ENCODE assay signal across 14 mouse cellular contexts in genomic region chr2:166170173-166170572, GRCm38 (mm10). TPM values are rescaled to one million over a fixed set of nuclear protein-coding genes. Genes with fewer than 3 reads are reported as not detected.
DNase-seq lines count a peak whose midpoint lies in the region; ATAC-seq and TF ChIP-seq lines count a peak whose summit lies in the region.
"Had no signal": no experiment of that assay in that cellular context is flagged by ENCODE, and none has a peak within 500 bp of the region (broad histone marks: within the 10 kb centered on the region; RNA-seq: fewer than 3 reads in every experiment).

No protein-coding gene starts in this region.

- peaks cover 4% of the 10 kb centered on the region for H3K4me1 ChIP-seq in kidney, embryonic 16.5 days (ENCODE audit: insufficient read depth, low read length)
- peaks cover 4% of the 10 kb centered on the region; the same call in 1 of the 2 replicates for H3K4me1 ChIP-seq in kidney, embryonic 14.5 days (ENCODE audit: control insufficient read depth, insufficient read depth, low read length)
- peaks cover 97% of the 10 kb centered on the region for H3K4me1 ChIP-seq in E14TG2a.4 (replicated peaks; ENCODE audit: low read depth, low read length)
- peaks cover 71% of the 10 kb centered on the region for H3K4me1 ChIP-seq in embryonic facial prominence, embryonic 10.5 days
- H3K4me1 ChIP-seq in lung, postnatal 0 days (ENCODE audit: insufficient read depth, low read depth, low read length) = 0 out of 2 replicates have a peak, but pooled peaks cover 2% of the 10 kb centered on the region
- H3K4me1 ChIP-seq in liver, embryonic 12.5 days = no peaks in the 10 kb centered on the region
- H3K4me1 ChIP-seq in liver, postnatal 0 days (ENCODE audit: insufficient read depth) = no peaks in the 10 kb centered on the region; the same call in 1 of the 2 replicates
- H3K4me1 ChIP-seq: liver, embryonic 15.5 days had no signal

- TF ChIP-seq EP300 in lung, postnatal 0 days (IDR thresholded peaks at IDR 0.05) = no peak
- no peak for TF ChIP-seq EP300 in liver, postnatal 0 days (IDR thresholded peaks at IDR 0.05; ENCODE audit: low read depth)

- ATAC-seq in kidney, embryonic 16.5 days (ENCODE audit: low FRiP score, low TSS enrichment) = 0 out of 2 replicates have a peak, but pooled peaks have one; percentile 36
- ATAC-seq in kidney, embryonic 14.5 days (ENCODE audit: low FRiP score, low TSS enrichment) = no peak; the same call in 1 of the 2 replicates
- peak; percentile 77 for ATAC-seq in lung, postnatal 0 days
- no peak for ATAC-seq in liver, embryonic 12.5 days
- ATAC-seq in liver, postnatal 0 days = no peak
- ATAC-seq: forebrain, embryonic 15.5 days; midbrain, embryonic 16.5 days had no signal

- TF ChIP-seq CTCF in E14TG2a.4 (conservative IDR thresholded peaks at IDR 0.05; ENCODE audit: low read length) = no peak
- no peak for TF ChIP-seq CTCF in lung, postnatal 0 days (IDR thresholded peaks at IDR 0.05)
- TF ChIP-seq CTCF in liver, postnatal 0 days (IDR thresholded peaks at IDR 0.05; ENCODE audit: low read depth) = no peak

- no peak overlapping the region for H3K9ac ChIP-seq in kidney, embryonic 16.5 days (replicated peaks; ENCODE audit: low read length)
- H3K9ac ChIP-seq in kidney, embryonic 14.5 days (ENCODE audit: low read depth, low read length) = no peak overlapping the region
- no peak overlapping the region for H3K9ac ChIP-seq in lung, postnatal 0 days (replicated peaks; ENCODE audit: low read depth)
- no peak overlapping the region for H3K9ac ChIP-seq in liver, embryonic 12.5 days
- no peak overlapping the region for H3K9ac ChIP-seq in liver, postnatal 0 days (replicated peaks)
- H3K9ac ChIP-seq: forebrain, embryonic 15.5 days; liver, embryonic 15.5 days had no signal

- H3K9me3 ChIP-seq in kidney, embryonic 16.5 days (ENCODE audit: low read length) = no peaks in the 10 kb centered on the region
- H3K9me3 ChIP-seq in kidney, embryonic 14.5 days (ENCODE audit: control insufficient read depth, low read length) = no peaks in the 10 kb centered on the region
- no peaks in the 10 kb centered on the region for H3K9me3 ChIP-seq in E14TG2a.4 (ENCODE audit: low read length)
- H3K9me3 ChIP-seq in embryonic facial prominence, embryonic 10.5 days = no peaks in the 10 kb centered on the region
- no peaks in the 10 kb centered on the region for H3K9me3 ChIP-seq in lung, postnatal 0 days (ENCODE audit: low read length)
- H3K9me3 ChIP-seq in liver, embryonic 12.5 days (replicated peaks) = no peaks in the 10 kb centered on the region
- no peaks in the 10 kb centered on the region for H3K9me3 ChIP-seq in liver, postnatal 0 days (ENCODE audit: low read length)
- H3K9me3 ChIP-seq: forebrain, embryonic 15.5 days; liver, embryonic 15.5 days had no signal

- no peaks in the 10 kb centered on the region for H3K36me3 ChIP-seq in kidney, embryonic 16.5 days (ENCODE audit: insufficient read depth, low read length)
- no peaks in the 10 kb centered on the region for H3K36me3 ChIP-seq in kidney, embryonic 14.5 days (ENCODE audit: control insufficient read depth, insufficient read depth, low read length)
- H3K36me3 ChIP-seq in E14TG2a.4 (ENCODE audit: insufficient read depth, low read length) = no peaks in the 10 kb centered on the region
- no peaks in the 10 kb centered on the region for H3K36me3 ChIP-seq in embryonic facial prominence, embryonic 10.5 days (replicated peaks)
- no peaks in the 10 kb centered on the region for H3K36me3 ChIP-seq in lung, postnatal 0 days (ENCODE audit: insufficient read depth, low read length)
- H3K36me3 ChIP-seq in liver, embryonic 12.5 days = no peaks in the 10 kb centered on the region
- no peaks in the 10 kb centered on the region for H3K36me3 ChIP-seq in liver, postnatal 0 days (replicated peaks; ENCODE audit: insufficient read depth, low read length)
- H3K36me3 ChIP-seq: forebrain, embryonic 15.5 days; liver, embryonic 15.5 days had no signal

- H3K27me3 ChIP-seq in kidney, embryonic 16.5 days (ENCODE audit: insufficient read depth, low read length) = no peaks in the 10 kb centered on the region
- no peaks in the 10 kb centered on the region; the same call in 1 of the 2 replicates for H3K27me3 ChIP-seq in kidney, embryonic 14.5 days (ENCODE audit: control insufficient read depth, insufficient read depth, low read length)
- peaks cover 34% of the 10 kb centered on the region for H3K27me3 ChIP-seq in E14TG2a.4 (ENCODE audit: insufficient read depth, low read length)
- H3K27me3 ChIP-seq in embryonic facial prominence, embryonic 10.5 days (replicated peaks; ENCODE audit: low read depth, poor library complexity, severe bottlenecking) = peaks cover 57% of the 10 kb centered on the region
- peaks cover 3% of the 10 kb centered on the region; the same call in 1 of the 2 replicates for H3K27me3 ChIP-seq in lung, postnatal 0 days (replicated peaks; ENCODE audit: insufficient read depth, low read length)
- peaks cover 11% of the 10 kb centered on the region; the same call in 1 of the 2 replicates for H3K27me3 ChIP-seq in liver, embryonic 12.5 days (replicated peaks)
- H3K27me3 ChIP-seq in liver, postnatal 0 days (ENCODE audit: insufficient read depth, low read length) = no peaks in the 10 kb centered on the region

- 45% methylated on average over 7 of the region's 7 CpGs for WGBS in kidney, embryonic 16.5 days
- WGBS in kidney, embryonic 14.5 days = 46% methylated on average over 7 of the region's 7 CpGs
- WGBS in embryonic facial prominence, embryonic 10.5 days = 46% methylated on average over 7 of the region's 7 CpGs
- 23% methylated on average over 7 of the region's 7 CpGs for WGBS in lung, postnatal 0 days
- 54% methylated on average over 7 of the region's 7 CpGs for whole genome bisulfite sequencing in liver, embryonic 12.5 days (ENCODE audit: insufficient replicate concordance)
- 63% methylated on average over 7 of the region's 7 CpGs for WGBS in liver, postnatal 0 days (ENCODE audit: insufficient replicate concordance)

- no peak overlapping the region for H3K4me2 ChIP-seq in kidney, embryonic 16.5 days (replicated peaks; ENCODE audit: low read depth, low read length)
- H3K4me2 ChIP-seq in kidney, embryonic 14.5 days (replicated peaks; ENCODE audit: low read depth, low read length) = no peak overlapping the region
- H3K4me2 ChIP-seq in lung, postnatal 0 days (replicated peaks; ENCODE audit: low read depth, low read length) = no peak overlapping the region
- no peak overlapping the region for H3K4me2 ChIP-seq in liver, embryonic 12.5 days
- H3K4me2 ChIP-seq in liver, postnatal 0 days (ENCODE audit: low read depth, low read length) = no peak overlapping the region
- H3K4me2 ChIP-seq: forebrain, embryonic 15.5 days; liver, embryonic 15.5 days had no signal

- peak; percentile 35 for DNase-seq in embryonic facial prominence, embryonic 10.5 days (ENCODE audit: low spot score)
- peak; percentile 75 for DNase-seq in lung, postnatal 0 days (ENCODE audit: low spot score)
- DNase-seq in liver, postnatal 0 days = no peak
- DNase-seq in spleen, postnatal 10 days (ENCODE audit: low spot score in 2 of 2) = no peak
- DNase-seq: heart, postnatal 14 days; kidney, postnatal 14 days; thymus, adult 18-20 months had no signal

- no peak overlapping the region for H3K4me3 ChIP-seq in kidney, embryonic 16.5 days (ENCODE audit: low read length)
- no peak overlapping the region for H3K4me3 ChIP-seq in kidney, embryonic 14.5 days (ENCODE audit: low read length)
- H3K4me3 ChIP-seq in E14TG2a.4 (replicated peaks; ENCODE audit: low read length) = 0 out of 2 replicates have a peak overlapping the region, but pooled peaks have one; percentile 13
- H3K4me3 ChIP-seq in embryonic facial prominence, embryonic 10.5 days = no peak overlapping the region
- no peak overlapping the region for H3K4me3 ChIP-seq in lung, postnatal 0 days (ENCODE audit: low read depth, low read length)
- H3K4me3 ChIP-seq in liver, embryonic 12.5 days = no peak overlapping the region
- H3K4me3 ChIP-seq in liver, postnatal 0 days (ENCODE audit: low read depth, low read length) = no peak overlapping the region
- H3K4me3 ChIP-seq: forebrain, embryonic 15.5 days; liver, embryonic 15.5 days had no signal

- H3K27ac ChIP-seq in kidney, embryonic 16.5 days (ENCODE audit: low read length) = 0 out of 2 replicates have a peak overlapping the region, but pooled peaks have one; percentile 31
- no peak overlapping the region for H3K27ac ChIP-seq in kidney, embryonic 14.5 days (ENCODE audit: low read depth, low read length)
- H3K27ac ChIP-seq in embryonic facial prominence, embryonic 10.5 days (replicated peaks) = peak overlapping the region; percentile 76
- H3K27ac ChIP-seq in lung, postnatal 0 days (ENCODE audit: low read length) = no peak overlapping the region
- H3K27ac ChIP-seq in liver, embryonic 12.5 days = no peak overlapping the region
- no peak overlapping the region for H3K27ac ChIP-seq in liver, postnatal 0 days (ENCODE audit: low read depth)
- H3K27ac ChIP-seq: forebrain, embryonic 15.5 days; liver, embryonic 15.5 days had no signal

RNA-seq across cellular contexts. Expression of gene Sulf2, which starts 14.7 kb away (rescaled TPM):
- polyA plus RNA-seq in kidney, embryonic 16.5 days (2015; fragmentation: Nextera tagmentation; extraction: Ambion mirVana) = 52.7 and 54.8 TPM in 2 replicates
- 69.3 and 80.4 TPM in 2 replicates for polyA plus RNA-seq in kidney, embryonic 14.5 days (2014; fragmentation: Nextera tagmentation; extraction: Ambion mirVana)
- polyA plus RNA-seq in embryonic facial prominence, embryonic 10.5 days (2016; fragmentation: Nextera tagmentation; extraction: Ambion mirVana) = 115 and 131 TPM in 2 replicates
- polyA plus RNA-seq in lung, postnatal 0 days (2015; fragmentation: Nextera tagmentation; extraction: Ambion mirVana) = 10.8 and 13.6 TPM in 2 replicates
- polyA plus RNA-seq in liver, embryonic 12.5 days (2016; fragmentation: Nextera tagmentation; extraction: Ambion mirVana) = 7.5 and 11.8 TPM in 2 replicates
- 1.6 and 1.8 TPM in 2 replicates for polyA plus RNA-seq in liver, postnatal 0 days (2015; fragmentation: Nextera tagmentation; extraction: Ambion mirVana)

Comparison
In these comparisons a context has a peak if more than half of its experiments do, and no peak if none do; other contexts are left out.
1. ATAC-seq: peak in kidney, embryonic 16.5 days (single experiment) and lung, postnatal 0 days (single experiment); none in kidney, embryonic 14.5 days (single experiment), liver, embryonic 12.5 days (single experiment) and liver, postnatal 0 days (single experiment).
2. H3K27ac ChIP-seq: peak in kidney, embryonic 16.5 days (single experiment) and embryonic facial prominence, embryonic 10.5 days (single experiment); none in kidney, embryonic 14.5 days (single experiment), lung, postnatal 0 days (single experiment), liver, embryonic 12.5 days (single experiment) and liver, postnatal 0 days (single experiment).
3. DNase-seq: peak in embryonic facial prominence, embryonic 10.5 days (single experiment) and lung, postnatal 0 days (single experiment); none in liver, postnatal 0 days (single experiment) and spleen, postnatal 10 days (0 of 2).